ENCODE assay signal across 23 mouse cellular contexts in the genomic region with DNA sequence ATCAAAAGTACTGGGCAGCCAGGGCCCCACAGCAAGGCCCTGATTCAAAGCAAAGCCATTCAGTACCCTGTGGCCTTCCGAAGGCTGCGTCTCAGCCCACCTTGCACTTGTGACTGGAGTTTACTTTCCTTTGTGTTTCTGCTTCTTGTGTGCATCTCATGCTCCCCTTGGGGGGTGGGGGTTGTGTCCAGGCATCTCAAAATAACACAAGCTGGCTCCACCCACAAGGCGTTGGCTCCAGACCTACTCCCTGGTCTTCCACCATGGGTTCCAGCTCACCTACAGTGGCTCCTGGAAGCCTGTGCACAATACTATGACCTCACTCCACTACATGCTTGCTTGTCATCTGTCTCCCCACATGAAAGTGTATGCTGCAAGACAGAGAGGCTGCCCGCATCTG.
DNase-seq lines count a peak whose midpoint lies in the region; ATAC-seq and TF ChIP-seq lines count a peak whose summit lies in the region.
"Had no signal": no experiment of that assay in that cellular context is flagged by ENCODE, and none has a peak within 500 bp of the region (broad histone marks: within the 10 kb centered on the region; RNA-seq: fewer than 3 reads in every experiment).

No protein-coding gene starts in this region.

- H3K9ac ChIP-seq in forebrain, embryonic 11.5 days (ENCODE audit: low read length): no peak overlapping the region
- no peak overlapping the region for H3K9ac ChIP-seq in forebrain, postnatal 0 days
- H3K9ac ChIP-seq in ES-Bruce4 (ENCODE audit: low read depth, poor library complexity, severe bottlenecking): no peak overlapping the region
- H3K9ac ChIP-seq: embryonic facial prominence, embryonic 12.5 days; forebrain, embryonic 13.5 days; heart, embryonic 13.5 days; hindbrain, embryonic 12.5 days had no signal

- peak; percentile 47 for DNase-seq in forebrain, embryonic 11.5 days (ENCODE audit: low spot score)
- DNase-seq in forebrain, postnatal 0 days: no peak
- DNase-seq in R1 (ENCODE audit: low read depth, low spot score): peak; percentile 73
- DNase-seq in limb, embryonic 10.5 days (ENCODE audit: low spot score): no peak
- DNase-seq in adrenal gland, postnatal 4 days (ENCODE audit: low spot score in 2 of 2): no peak
- DNase-seq in thymus, postnatal 36 days: no peak
- DNase-seq: adrenal gland, adult 2 months; adrenal gland, postnatal 25 days; cerebellum, adult 11 months; cerebellum, adult 8-10 months; cerebellum, postnatal 14 days; embryo, embryonic 11 days; gastrocnemius, postnatal 36 days; heart, adult 18-20 months; heart, postnatal 36 days; kidney, adult 11 months had no signal

- no peak overlapping the region for H3K27ac ChIP-seq in forebrain, embryonic 11.5 days (ENCODE audit: low read depth, low read length)
- H3K27ac ChIP-seq in forebrain, postnatal 0 days (ENCODE audit: low read depth, low read length): no peak overlapping the region
- H3K27ac ChIP-seq in ES-Bruce4 (ENCODE audit: insufficient read depth, low read length): 0 out of 2 replicates have a peak overlapping the region, but pooled peaks have one; percentile 10
- H3K27ac ChIP-seq in limb, embryonic 10.5 days: peak overlapping the region; percentile 72
- H3K27ac ChIP-seq: forebrain, embryonic 13.5 days; hindbrain, embryonic 12.5 days; hindbrain, postnatal 0 days had no signal

- WGBS in forebrain, embryonic 11.5 days: 82% methylated on average over 4 of the region's 4 CpGs
- WGBS in forebrain, postnatal 0 days: 81% methylated on average over 4 of the region's 4 CpGs
- 87% methylated on average over 4 of the region's 4 CpGs for WGBS in limb, embryonic 10.5 days

- no peak overlapping the region for H3K4me2 ChIP-seq in forebrain, embryonic 11.5 days (ENCODE audit: low read depth, low read length, severe bottlenecking)
- no peak overlapping the region for H3K4me2 ChIP-seq in forebrain, postnatal 0 days (ENCODE audit: low read depth)
- H3K4me2 ChIP-seq: embryonic facial prominence, embryonic 12.5 days; forebrain, embryonic 13.5 days; heart, embryonic 13.5 days; hindbrain, embryonic 12.5 days had no signal

- H3K4me1 ChIP-seq in forebrain, embryonic 11.5 days (replicated peaks; ENCODE audit: control insufficient read depth, insufficient read depth, low read length): peaks cover 2% of the 10 kb centered on the region; the same call in 1 of the 2 replicates
- H3K4me1 ChIP-seq in forebrain, postnatal 0 days (ENCODE audit: insufficient read depth): no peaks in the 10 kb centered on the region
- peaks cover 7% of the 10 kb centered on the region for H3K4me1 ChIP-seq in ES-Bruce4 (ENCODE audit: control insufficient read depth, insufficient read depth, low read length)
- H3K4me1 ChIP-seq in limb, embryonic 10.5 days: peaks cover 89% of the 10 kb centered on the region

- ATAC-seq in forebrain, embryonic 11.5 days (replicated peaks; ENCODE audit: low FRiP score): no peak
- no peak for ATAC-seq in forebrain, postnatal 0 days
- ATAC-seq: forebrain, embryonic 13.5 days; hindbrain, postnatal 0 days had no signal

- TF ChIP-seq EP300 in ES-Bruce4 (IDR thresholded peaks at IDR 0.05; ENCODE audit: insufficient read depth, low read depth, low read length): 0 out of 2 replicates have a peak, but pooled peaks have one; percentile 13

- no peaks in the 10 kb centered on the region for H3K27me3 ChIP-seq in forebrain, embryonic 11.5 days (ENCODE audit: control insufficient read depth, insufficient read depth, low read length)
- no peaks in the 10 kb centered on the region for H3K27me3 ChIP-seq in forebrain, postnatal 0 days (ENCODE audit: insufficient read depth, low read length)
- no peaks in the 10 kb centered on the region for H3K27me3 ChIP-seq in ES-Bruce4 (ENCODE audit: control insufficient read depth, insufficient read depth, low read length, poor library complexity, severe bottlenecking)
- H3K27me3 ChIP-seq in limb, embryonic 10.5 days (ENCODE audit: low read depth, poor library complexity, severe bottlenecking): no peaks in the 10 kb centered on the region
- H3K27me3 ChIP-seq: embryonic facial prominence, embryonic 12.5 days; forebrain, embryonic 13.5 days; heart, embryonic 13.5 days; hindbrain, embryonic 12.5 days had no signal

- no peak for TF ChIP-seq POLR2A in ES-Bruce4 (IDR thresholded peaks at IDR 0.05; ENCODE audit: insufficient read depth, low read length)

- no peak overlapping the region for H3K4me3 ChIP-seq in forebrain, embryonic 11.5 days (ENCODE audit: low read depth, low read length)
- no peak overlapping the region for H3K4me3 ChIP-seq in forebrain, postnatal 0 days (ENCODE audit: low read depth, low read length)
- H3K4me3 ChIP-seq in ES-Bruce4 (ENCODE audit: low read depth, low read length): no peak overlapping the region
- H3K4me3 ChIP-seq in limb, embryonic 10.5 days: no peak overlapping the region
- H3K4me3 ChIP-seq: embryonic facial prominence, embryonic 12.5 days; forebrain, embryonic 13.5 days; heart, embryonic 13.5 days; hindbrain, embryonic 12.5 days had no signal

- H3K36me3 ChIP-seq in forebrain, embryonic 11.5 days (ENCODE audit: control insufficient read depth, insufficient read depth, low read length): no peaks in the 10 kb centered on the region
- no peaks in the 10 kb centered on the region for H3K36me3 ChIP-seq in forebrain, postnatal 0 days (ENCODE audit: insufficient read depth)
- H3K36me3 ChIP-seq in ES-Bruce4 (ENCODE audit: control insufficient read depth, insufficient read depth, low read length, poor library complexity, severe bottlenecking): no peaks in the 10 kb centered on the region
- no peaks in the 10 kb centered on the region for H3K36me3 ChIP-seq in limb, embryonic 10.5 days
- H3K36me3 ChIP-seq: embryonic facial prominence, embryonic 12.5 days; G1E; heart, embryonic 13.5 days; hindbrain, embryonic 12.5 days had no signal

- TF ChIP-seq CTCF in forebrain, postnatal 0 days (IDR thresholded peaks at IDR 0.05; ENCODE audit: low read depth): no peak
- TF ChIP-seq CTCF in ES-Bruce4 (IDR thresholded peaks at IDR 0.05; ENCODE audit: low read depth, low read length): no peak

- H3K9me3 ChIP-seq in forebrain, embryonic 11.5 days (ENCODE audit: control insufficient read depth, low read length): no peaks in the 10 kb centered on the region
- no peaks in the 10 kb centered on the region for H3K9me3 ChIP-seq in forebrain, postnatal 0 days (ENCODE audit: low read length)
- H3K9me3 ChIP-seq in ES-Bruce4 (replicated peaks; ENCODE audit: control insufficient read depth, insufficient read depth, low read length, poor library complexity, severe bottlenecking): no peaks in the 10 kb centered on the region
- H3K9me3 ChIP-seq in limb, embryonic 10.5 days (replicated peaks): no peaks in the 10 kb centered on the region
- H3K9me3 ChIP-seq: embryonic facial prominence, embryonic 12.5 days; forebrain, embryonic 13.5 days; heart, embryonic 13.5 days; hindbrain, embryonic 12.5 days had no signal

Comparison
In these comparisons a context has a peak if more than half of its experiments do, and no peak if none do; other contexts are left out.
1. DNase-seq: peak in forebrain, embryonic 11.5 days (single experiment) and R1 (single experiment); none in forebrain, postnatal 0 days (single experiment), limb, embryonic 10.5 days (single experiment), adrenal gland, postnatal 4 days (0 of 2) and thymus, postnatal 36 days (0 of 2).
2. H3K27ac ChIP-seq: peak in ES-Bruce4 (single experiment) and limb, embryonic 10.5 days (single experiment); none in forebrain, embryonic 11.5 days (single experiment) and forebrain, postnatal 0 days (single experiment).